Mouse (Mus musculus): Measurements from ENCODE around the gene Nanog. TPM values are rescaled to one million over a fixed set of nuclear protein-coding genes. Genes with fewer than 3 reads are reported as not detected.
"Not testable (repeated sequence)": the region's sequence is repeated elsewhere in the genome, so short reads cannot be mapped to it uniquely, and the experiment has no call there.

Nanog gene
- total RNA-seq (2015; ENCODE audit: low replicate concordance) (not detected in 2 replicates), total RNA-seq (2017; ENCODE audit: low replicate concordance) (not detected in 2 replicates)

- no peak for ATAC-seq (replicated peaks; ENCODE audit: low FRiP score, poor library complexity, severe bottlenecking)
Measured at GRCm38 (mm10) chr6:122707036-122707800, at the start of gene Nanog. Nanog (plus strand) TSS chr6:122707489.

GRCm38 (mm10) chr6:122657630-122658029 lies 49.7 kb upstream of the Nanog start:
- no peak for ATAC-seq (replicated peaks; ENCODE audit: low FRiP score, poor library complexity, severe bottlenecking)

- no peak for ATAC-seq (replicated peaks; ENCODE audit: low FRiP score, poor library complexity, severe bottlenecking)
Measured at GRCm38 (mm10) chr6:122659567-122659966, 47.7 kb upstream of the Nanog start.

GRCm38 (mm10) chr6:122660601-122661379 lies 46.5 kb upstream of the Nanog start:
- ATAC-seq (replicated peaks; ENCODE audit: low FRiP score, poor library complexity, severe bottlenecking) = peak; percentile 60; the same call in 1 of the 2 replicates

- ATAC-seq (replicated peaks; ENCODE audit: low FRiP score, poor library complexity, severe bottlenecking) = no peak
Measured at GRCm38 (mm10) chr6:122662551-122663264, 44.6 kb upstream of the Nanog start.

GRCm38 (mm10) chr6:122663596-122664206 lies 43.6 kb upstream of the Nanog start:
- no peak for ATAC-seq (replicated peaks; ENCODE audit: low FRiP score, poor library complexity, severe bottlenecking)

- ATAC-seq (replicated peaks; ENCODE audit: low FRiP score, poor library complexity, severe bottlenecking) = no peak
Measured at GRCm38 (mm10) chr6:122665866-122666265, 41.4 kb upstream of the Nanog start.

GRCm38 (mm10) chr6:122667715-122668114 lies 39.6 kb upstream of the Nanog start:
- no peak for ATAC-seq (replicated peaks; ENCODE audit: low FRiP score, poor library complexity, severe bottlenecking)

GRCm38 (mm10) chr6:122668823-122669222 lies 38.5 kb upstream of the Nanog start:
- ATAC-seq (replicated peaks; ENCODE audit: low FRiP score, poor library complexity, severe bottlenecking) = no peak

GRCm38 (mm10) chr6:122669406-122670200 lies 37.7 kb upstream of the Nanog start:
- ATAC-seq (replicated peaks; ENCODE audit: low FRiP score, poor library complexity, severe bottlenecking) = peak; percentile 60; the same call in 1 of the 2 replicates

- ATAC-seq (replicated peaks; ENCODE audit: low FRiP score, poor library complexity, severe bottlenecking) = no peak
Measured at GRCm38 (mm10) chr6:122670201-122670551, 37.1 kb upstream of the Nanog start.

GRCm38 (mm10) chr6:122670841-122671240 lies 36.4 kb upstream of the Nanog start:
- ATAC-seq (replicated peaks; ENCODE audit: low FRiP score, poor library complexity, severe bottlenecking) = no peak

- no peak for ATAC-seq (replicated peaks; ENCODE audit: low FRiP score, poor library complexity, severe bottlenecking)
Measured at GRCm38 (mm10) chr6:122672746-122673145, 34.5 kb upstream of the Nanog start.

GRCm38 (mm10) chr6:122682646-122683045 lies 24.6 kb upstream of the Nanog start:
- no peak for ATAC-seq (replicated peaks; ENCODE audit: low FRiP score, poor library complexity, severe bottlenecking)

- ATAC-seq (replicated peaks; ENCODE audit: low FRiP score, poor library complexity, severe bottlenecking) = no peak
Measured at GRCm38 (mm10) chr6:122686709-122687108, 20.6 kb upstream of the Nanog start.

GRCm38 (mm10) chr6:122689411-122690055 lies 17.8 kb upstream of the Nanog start:
- ATAC-seq (replicated peaks; ENCODE audit: low FRiP score, poor library complexity, severe bottlenecking) = no peak

GRCm38 (mm10) chr6:122690082-122690481 lies 17.2 kb upstream of the Nanog start:
- no peak for ATAC-seq (replicated peaks; ENCODE audit: low FRiP score, poor library complexity, severe bottlenecking)

GRCm38 (mm10) chr6:122695398-122695797 lies 11.9 kb upstream of the Nanog start:
- no peak for ATAC-seq (replicated peaks; ENCODE audit: low FRiP score, poor library complexity, severe bottlenecking)

- ATAC-seq (replicated peaks; ENCODE audit: low FRiP score, poor library complexity, severe bottlenecking) = not testable (repeated sequence)
Measured at GRCm38 (mm10) chr6:122699628-122700027, 7.7 kb upstream of the Nanog start.
